Mouse (Mus musculus): ENCODE measurements around the gene Lman2l. TPM values are rescaled to one million over a fixed set of nuclear protein-coding genes. Genes with fewer than 3 reads are reported as not detected.

Gene Lman2l
- polyA plus RNA-seq, 1 experiment = 26.9 TPM

DNA sequence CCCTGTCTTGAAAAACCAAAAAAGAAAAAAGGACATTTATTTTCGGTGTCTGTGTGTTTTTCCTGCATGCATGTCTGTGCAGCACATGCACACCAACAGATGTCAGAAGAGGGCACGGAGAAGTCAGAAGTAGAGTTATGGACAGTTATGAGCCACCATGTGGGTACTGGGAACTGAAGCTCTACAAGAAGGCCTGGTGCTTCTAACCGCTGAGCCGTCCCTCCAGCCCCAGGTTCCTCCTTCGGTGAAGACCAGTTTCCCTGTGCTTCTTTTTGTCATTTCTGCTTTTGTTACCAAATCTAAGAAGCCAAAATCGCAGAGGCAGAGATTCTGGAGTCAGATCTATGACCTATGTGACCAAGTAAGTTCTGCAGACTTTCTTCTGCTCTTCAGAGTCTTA lies 8.6 kb downstream of the Lman2l start:
- TF ChIP-seq CTCF (IDR thresholded peaks at IDR 0.05; ENCODE audit: low read depth, low read length) = no peak
- no peak for TF ChIP-seq POLR2A (IDR thresholded peaks at IDR 0.05; ENCODE audit: insufficient read depth, low read length)
- TF ChIP-seq EP300 (IDR thresholded peaks at IDR 0.05; ENCODE audit: insufficient read depth, low read depth, low read length) = no peak
- Histone ChIP-seq H3K27me3 (ENCODE audit: control insufficient read depth, insufficient read depth, low read length, poor library complexity, severe bottlenecking) (no peaks in the 10 kb centered on the region), H3K36me3 (ENCODE audit: control insufficient read depth, insufficient read depth, low read length, poor library complexity, severe bottlenecking) (peaks cover 21% of the 10 kb centered on the region), H3K27ac (ENCODE audit: insufficient read depth, low read length) (no peak overlapping the region), H3K4me1 (ENCODE audit: control insufficient read depth, insufficient read depth, low read length) (no peaks in the 10 kb centered on the region), H3K9ac (ENCODE audit: low read depth, poor library complexity, severe bottlenecking) (no peak overlapping the region), H3K9me3 (replicated peaks; ENCODE audit: control insufficient read depth, insufficient read depth, low read length, poor library complexity, severe bottlenecking) (no peaks in the 10 kb centered on the region), H3K4me3 (ENCODE audit: low read depth, low read length) (no peak overlapping the region)

DNA sequence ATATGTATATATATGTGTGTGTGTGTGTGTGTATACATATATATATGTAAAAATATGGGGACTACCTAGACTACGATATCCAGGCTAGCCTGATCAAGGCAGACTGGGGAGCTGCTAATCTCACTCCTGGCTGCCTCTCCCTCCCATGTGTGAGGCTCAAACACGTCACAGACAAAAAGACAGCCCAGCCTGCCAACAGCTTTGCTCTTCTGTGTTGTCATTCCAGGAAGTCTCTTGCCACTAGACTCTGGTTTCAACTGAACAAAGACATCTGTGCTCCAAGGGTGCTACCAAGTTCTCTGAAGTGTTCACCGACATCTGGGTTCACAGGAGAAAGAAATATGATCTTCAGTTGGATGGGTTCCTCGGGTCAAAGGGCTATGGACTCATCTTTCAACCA lies 10.0 kb downstream of the Lman2l start:
- Histone ChIP-seq H3K9ac (ENCODE audit: low read depth, poor library complexity, severe bottlenecking) (no peak overlapping the region), H3K36me3 (ENCODE audit: control insufficient read depth, insufficient read depth, low read length, poor library complexity, severe bottlenecking) (peaks cover 18% of the 10 kb centered on the region)
- TF ChIP-seq POLR2A (IDR thresholded peaks at IDR 0.05; ENCODE audit: insufficient read depth, low read length) (no peak), EP300 (IDR thresholded peaks at IDR 0.05; ENCODE audit: insufficient read depth, low read depth, low read length) (no peak), CTCF (IDR thresholded peaks at IDR 0.05; ENCODE audit: low read depth, low read length) (no peak)

DNA sequence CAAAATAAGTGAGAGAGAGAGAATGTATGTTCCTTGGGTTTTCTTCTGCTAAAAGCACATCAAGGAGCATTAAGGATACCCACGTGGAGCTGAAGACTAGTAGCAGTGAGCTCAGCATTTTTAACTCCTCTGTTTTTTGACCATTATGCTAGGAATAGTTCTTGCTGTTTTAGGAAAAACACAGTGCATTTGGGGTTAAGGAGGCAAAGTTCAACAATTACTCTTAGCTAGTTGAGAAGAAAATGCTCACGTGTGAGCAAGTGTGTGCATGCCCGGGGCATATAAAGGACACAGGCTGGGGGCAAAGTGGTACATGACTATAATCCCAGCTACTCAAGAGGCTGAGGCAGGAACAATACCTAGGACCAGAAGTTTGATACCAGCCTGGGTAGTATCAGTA lies 11.5 kb downstream of the Lman2l start:
- H3K36me3 ChIP-seq (ENCODE audit: control insufficient read depth, insufficient read depth, low read length, poor library complexity, severe bottlenecking) = peaks cover 14% of the 10 kb centered on the region
- TF ChIP-seq EP300 (IDR thresholded peaks at IDR 0.05; ENCODE audit: insufficient read depth, low read depth, low read length) (no peak), POLR2A (IDR thresholded peaks at IDR 0.05; ENCODE audit: insufficient read depth, low read length) (no peak), CTCF (IDR thresholded peaks at IDR 0.05; ENCODE audit: low read depth, low read length) (no peak)

More for the DNA sequence above, 10.0 kb downstream of the Lman2l start:
- Histone ChIP-seq H3K27me3 (ENCODE audit: control insufficient read depth, insufficient read depth, low read length, poor library complexity, severe bottlenecking) (no peaks in the 10 kb centered on the region), H3K9me3 (replicated peaks; ENCODE audit: control insufficient read depth, insufficient read depth, low read length, poor library complexity, severe bottlenecking) (no peaks in the 10 kb centered on the region), H3K4me3 (ENCODE audit: low read depth, low read length) (no peak overlapping the region), H3K27ac (ENCODE audit: insufficient read depth, low read length) (no peak overlapping the region), H3K4me1 (ENCODE audit: control insufficient read depth, insufficient read depth, low read length) (no peaks in the 10 kb centered on the region)

DNA sequence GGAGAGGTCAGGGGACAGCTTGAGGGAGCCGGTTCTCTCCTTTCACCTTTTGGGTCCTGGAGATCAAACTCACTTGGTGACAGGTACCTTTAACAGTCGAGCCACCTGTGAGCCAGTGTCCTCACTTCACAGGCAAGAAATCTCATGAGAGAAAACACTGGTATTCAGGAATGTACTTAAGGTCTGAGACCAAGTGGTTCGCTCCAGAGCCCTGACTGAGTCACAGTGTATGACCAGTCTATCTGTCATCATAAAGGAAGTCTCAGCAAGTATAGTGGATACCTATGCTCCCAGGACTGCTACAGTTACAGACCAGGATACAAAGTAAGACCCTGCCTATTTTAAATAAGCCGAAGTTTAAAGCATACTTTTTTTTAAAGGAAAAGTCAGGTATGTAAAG lies 12.1 kb downstream of the Lman2l start:
- no peaks in the 10 kb centered on the region for H3K9me3 ChIP-seq (replicated peaks; ENCODE audit: control insufficient read depth, insufficient read depth, low read length, poor library complexity, severe bottlenecking)
- no peak overlapping the region for H3K9ac ChIP-seq (ENCODE audit: low read depth, poor library complexity, severe bottlenecking)
- H3K27ac ChIP-seq (ENCODE audit: insufficient read depth, low read length) = no peak overlapping the region
- H3K4me3 ChIP-seq (ENCODE audit: low read depth, low read length) = no peak overlapping the region
- TF ChIP-seq CTCF (IDR thresholded peaks at IDR 0.05; ENCODE audit: low read depth, low read length) (no peak), POLR2A (IDR thresholded peaks at IDR 0.05; ENCODE audit: insufficient read depth, low read length) (no peak), EP300 (IDR thresholded peaks at IDR 0.05; ENCODE audit: insufficient read depth, low read depth, low read length) (no peak)
- no peaks in the 10 kb centered on the region for H3K27me3 ChIP-seq (ENCODE audit: control insufficient read depth, insufficient read depth, low read length, poor library complexity, severe bottlenecking)
- no peaks in the 10 kb centered on the region for H3K4me1 ChIP-seq (ENCODE audit: control insufficient read depth, insufficient read depth, low read length)
- peaks cover 13% of the 10 kb centered on the region for H3K36me3 ChIP-seq (ENCODE audit: control insufficient read depth, insufficient read depth, low read length, poor library complexity, severe bottlenecking)

More for the DNA sequence above, 11.5 kb downstream of the Lman2l start:
- no peaks in the 10 kb centered on the region for H3K9me3 ChIP-seq (replicated peaks; ENCODE audit: control insufficient read depth, insufficient read depth, low read length, poor library complexity, severe bottlenecking)
- no peaks in the 10 kb centered on the region for H3K27me3 ChIP-seq (ENCODE audit: control insufficient read depth, insufficient read depth, low read length, poor library complexity, severe bottlenecking)
- no peak overlapping the region for H3K4me3 ChIP-seq (ENCODE audit: low read depth, low read length)
- H3K4me1 ChIP-seq (ENCODE audit: control insufficient read depth, insufficient read depth, low read length) = no peaks in the 10 kb centered on the region
- no peak overlapping the region for H3K27ac ChIP-seq (ENCODE audit: insufficient read depth, low read length)
- no peak overlapping the region for H3K9ac ChIP-seq (ENCODE audit: low read depth, poor library complexity, severe bottlenecking)

DNA sequence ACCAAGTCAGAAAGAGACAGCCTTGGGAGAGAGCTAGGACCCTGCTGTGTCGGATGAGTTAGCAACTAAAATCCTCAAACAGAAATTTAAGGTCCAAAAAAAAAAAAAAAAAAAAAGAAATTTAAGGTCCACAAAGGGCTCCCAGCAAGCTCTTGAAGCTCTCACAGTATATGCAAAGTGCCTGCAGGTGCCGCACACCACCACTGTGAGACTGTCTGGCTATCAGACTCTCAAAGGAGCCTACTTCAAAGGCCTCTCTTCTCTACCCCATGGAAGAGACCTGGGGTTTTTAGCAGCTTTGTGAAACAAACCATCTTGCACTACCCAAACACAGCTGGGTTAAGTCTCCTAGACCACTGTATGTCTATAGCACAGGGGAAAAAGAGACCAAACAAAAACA lies 15.6 kb downstream of the Lman2l start:
- Histone ChIP-seq H3K4me1 (ENCODE audit: control insufficient read depth, insufficient read depth, low read length) (no peaks in the 10 kb centered on the region), H3K9ac (ENCODE audit: low read depth, poor library complexity, severe bottlenecking) (no peak overlapping the region), H3K9me3 (replicated peaks; ENCODE audit: control insufficient read depth, insufficient read depth, low read length, poor library complexity, severe bottlenecking) (no peaks in the 10 kb centered on the region), H3K27ac (ENCODE audit: insufficient read depth, low read length) (no peak overlapping the region), H3K27me3 (ENCODE audit: control insufficient read depth, insufficient read depth, low read length, poor library complexity, severe bottlenecking) (no peaks in the 10 kb centered on the region), H3K4me3 (ENCODE audit: low read depth, low read length) (no peak overlapping the region), H3K36me3 (ENCODE audit: control insufficient read depth, insufficient read depth, low read length, poor library complexity, severe bottlenecking) (peaks cover 10% of the 10 kb centered on the region)
- TF ChIP-seq EP300 (IDR thresholded peaks at IDR 0.05; ENCODE audit: insufficient read depth, low read depth, low read length) = no peak
- no peak for TF ChIP-seq POLR2A (IDR thresholded peaks at IDR 0.05; ENCODE audit: insufficient read depth, low read length)
- TF ChIP-seq CTCF (IDR thresholded peaks at IDR 0.05; ENCODE audit: low read depth, low read length) = no peak

DNA sequence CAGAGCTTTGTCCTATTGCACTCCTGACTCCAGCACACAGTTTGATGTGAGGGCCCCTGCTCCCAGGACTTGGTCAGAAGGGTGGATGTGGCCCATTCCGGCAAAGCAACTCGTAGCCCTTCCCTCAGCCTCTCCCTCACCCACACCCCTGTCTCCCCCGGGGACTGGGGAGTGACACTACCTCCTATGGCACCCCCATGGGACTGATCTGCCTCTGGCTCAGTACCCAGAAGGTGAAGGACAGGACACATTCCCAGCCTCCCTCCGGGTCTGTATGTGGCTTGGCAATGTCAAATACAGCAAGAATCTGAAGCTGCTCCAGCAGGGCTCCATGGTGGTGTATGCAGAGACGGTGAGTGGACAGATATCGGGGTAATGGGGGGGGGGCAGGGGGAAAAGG lies 40.5 kb downstream of the Lman2l start:
- H3K9me3 ChIP-seq (replicated peaks; ENCODE audit: control insufficient read depth, insufficient read depth, low read length, poor library complexity, severe bottlenecking) = no peaks in the 10 kb centered on the region
- no peaks in the 10 kb centered on the region for H3K4me1 ChIP-seq (ENCODE audit: control insufficient read depth, insufficient read depth, low read length)
- H3K36me3 ChIP-seq (ENCODE audit: control insufficient read depth, insufficient read depth, low read length, poor library complexity, severe bottlenecking) = no peaks in the 10 kb centered on the region
- H3K27me3 ChIP-seq (ENCODE audit: control insufficient read depth, insufficient read depth, low read length, poor library complexity, severe bottlenecking) = no peaks in the 10 kb centered on the region
- no peak overlapping the region for H3K4me3 ChIP-seq (ENCODE audit: low read depth, low read length)
- TF ChIP-seq POLR2A (IDR thresholded peaks at IDR 0.05; ENCODE audit: insufficient read depth, low read length) (no peak), CTCF (IDR thresholded peaks at IDR 0.05; ENCODE audit: low read depth, low read length) (no peak), EP300 (IDR thresholded peaks at IDR 0.05; ENCODE audit: insufficient read depth, low read depth, low read length) (no peak)
- H3K9ac ChIP-seq (ENCODE audit: low read depth, poor library complexity, severe bottlenecking) = no peak overlapping the region
- H3K27ac ChIP-seq (ENCODE audit: insufficient read depth, low read length) = no peak overlapping the region

Measured in ES-Bruce4 (cell line).